Comparison of ENCODE assay signal across 8 mouse cellular contexts in the genomic region with DNA sequence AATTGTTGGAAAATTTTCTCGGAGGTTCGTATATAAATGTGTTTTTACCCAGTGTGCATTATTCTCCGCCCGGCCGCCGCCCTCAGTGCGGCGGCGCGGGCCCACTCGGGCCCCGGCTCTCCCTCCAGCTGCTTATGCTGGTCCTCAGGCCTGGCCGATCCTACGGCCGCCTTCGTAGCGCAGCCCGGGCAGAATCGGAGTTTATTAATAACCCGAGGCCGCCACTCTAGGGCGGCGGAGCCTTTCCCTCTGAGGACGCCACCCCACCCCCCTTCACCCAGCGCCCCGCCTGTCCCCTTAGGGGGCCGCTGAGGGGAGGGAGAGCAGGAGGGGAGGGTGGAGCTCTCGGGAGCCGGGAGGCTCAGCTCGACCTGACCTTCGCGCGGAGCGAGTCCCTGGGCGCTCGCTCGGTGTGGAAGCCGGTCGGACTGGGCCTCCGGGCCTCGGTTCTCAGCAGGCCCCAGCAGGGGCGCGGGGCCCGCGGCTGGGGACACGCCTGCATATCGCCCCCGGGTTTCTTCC. TPM values are rescaled to one million over a fixed set of nuclear protein-coding genes. Genes with fewer than 3 reads are reported as not detected.
DNase-seq lines count a peak whose midpoint lies in the region; ATAC-seq lines count a peak whose summit lies in the region.

No protein-coding gene starts in this region.

- peak; percentile 84 to 89 for DNase-seq in adrenal gland, adult 18-20 months (ENCODE audit: low spot score in 2 of 2)
- peak; percentile 82 for DNase-seq in embryo, embryonic 10 days (ENCODE audit: low spot score)
- DNase-seq in gastrocnemius, postnatal 10 days, result peak; percentile 87
- peak; percentile 62 to 72 for DNase-seq in left cerebral cortex, adult 9 months (ENCODE audit: low spot score in 2 of 2)
- peak; percentile 75 for DNase-seq in right cerebral cortex, postnatal 14 days
- peak; percentile 81 to 88 for DNase-seq in urinary bladder, postnatal 36 days (ENCODE audit: low spot score in 2 of 2)

- H3K36me3 ChIP-seq in megakaryocyte, embryonic 14.5 days (replicated peaks; ENCODE audit: low read length), result peaks cover 49% of the 10 kb centered on the region

- H3K9me3 ChIP-seq in megakaryocyte, embryonic 14.5 days, result no peaks in the 10 kb centered on the region

- H3K4me1 ChIP-seq in megakaryocyte, embryonic 14.5 days, result peaks cover 37% of the 10 kb centered on the region

- no peaks in the 10 kb centered on the region for H3K27me3 ChIP-seq in megakaryocyte, embryonic 14.5 days (replicated peaks)

- peak overlapping the region; percentile 97 for H3K4me3 ChIP-seq in megakaryocyte, embryonic 14.5 days (replicated peaks)

- ATAC-seq in inflammation-experienced regulatory T-cells, adult 6 months, result peak; percentile 14

RNA-seq across cellular contexts. Expression of a gene that starts 0.8 kb away (rescaled TPM):
- 10 to 100 TPM; 12.1 to 14.2 TPM for total RNA-seq in adrenal gland, adult 18-20 months (2021)
- 1 to 10 TPM; 7.4 to 7.8 TPM for total RNA-seq in gastrocnemius, postnatal 10 days (2021)
- polyA plus RNA-seq in inflammation-experienced regulatory T-cells, adult 6 months (2017; shearing (Covaris generic)), result 10 to 100 TPM; 35.4 to 48.6 (median 43.5) TPM
- polyA plus RNA-seq in megakaryocyte, embryonic 14.5 days (2012; ENCODE audit: insufficient read depth, low replicate concordance), result 0.18 and 0.78 TPM in 2 replicates

RNA-seq across cellular contexts. Expression of a gene that starts 43.7 kb away (rescaled TPM):
- 10 to 100 TPM; 96.2 to 96.7 TPM for total RNA-seq in adrenal gland, adult 18-20 months (2021)
- total RNA-seq in gastrocnemius, postnatal 10 days (2021), result 10 to 100 TPM; 70.7 to 72.6 TPM
- polyA plus RNA-seq in inflammation-experienced regulatory T-cells, adult 6 months (2017; shearing (Covaris generic)), result 10 to 100 TPM; 23.6 to 44.6 (median 26.4) TPM
- 7.3 and 10.8 TPM in 2 replicates for polyA plus RNA-seq in megakaryocyte, embryonic 14.5 days (2012; ENCODE audit: insufficient read depth, low replicate concordance)

Comparison
In these comparisons a context has a peak if more than half of its experiments do, and no peak if none do; other contexts are left out.
1. Peak in every context shown above with its lines: DNase-seq, ATAC-seq and H3K4me3 ChIP-seq.